Mouse (Mus musculus) thymus, postnatal 0 days (tissue): Measurements from ENCODE around the gene BC067074. TPM values are rescaled to one million over a fixed set of nuclear protein-coding genes. Genes with fewer than 3 reads are reported as not detected.

Experiments
- DNase-seq: peaks from one replicate; pipeline ENCODE4 v3.0.0-alpha.2; 2015; ENCODE audit warnings: low spot score
- polyA plus RNA-seq: library from polyadenylated mRNA; unstranded; fragments of >200 nt; fragmentation: Nextera tagmentation; extraction: Ambion mirVana; gene quantifications from 2 replicates; pipeline ENCODE4 v1.2.1, GENCODE M21; 2015

Gene BC067074
- polyA plus RNA-seq, 1 experiment from 2014 or later, result 0.83 TPM

- peak; percentile 77 for DNase-seq
Observed at GRCm38 (mm10) chr13:113321972-113322371, 29.0 kb downstream of the BC067074 start.

GRCm38 (mm10) chr13:113324241-113324640 is 31.3 kb downstream of the BC067074 start:
- no peak for DNase-seq

- DNase-seq, result no peak
Observed at GRCm38 (mm10) chr13:113325678-113326077, 32.7 kb downstream of the BC067074 start.

GRCm38 (mm10) chr13:113332256-113332655 is 39.3 kb downstream of the BC067074 start:
- no peak for DNase-seq

- no peak for DNase-seq
Observed at GRCm38 (mm10) chr13:113333374-113333773, 40.4 kb downstream of the BC067074 start.

- no peak for DNase-seq
Observed at GRCm38 (mm10) chr13:113333931-113334330, 41.0 kb downstream of the BC067074 start.

- DNase-seq, result no peak
Observed at GRCm38 (mm10) chr13:113334773-113335172, 41.8 kb downstream of the BC067074 start.

GRCm38 (mm10) chr13:113337223-113337858 is 44.4 kb downstream of the BC067074 start:
- DNase-seq, result peak; percentile 50

- DNase-seq, result no peak
Observed at GRCm38 (mm10) chr13:113340644-113341043, 47.7 kb downstream of the BC067074 start.

GRCm38 (mm10) chr13:113341161-113341560 is 48.2 kb downstream of the BC067074 start:
- no peak for DNase-seq

- DNase-seq, result no peak
Observed at GRCm38 (mm10) chr13:113342355-113342919, 49.5 kb downstream of the BC067074 start.

GRCm38 (mm10) chr13:113350743-113351430 is 57.9 kb downstream of the BC067074 start:
- DNase-seq, result no peak

- DNase-seq, result no peak
Observed at GRCm38 (mm10) chr13:113353546-113353945, 60.6 kb downstream of the BC067074 start.

GRCm38 (mm10) chr13:113353955-113354354 is 61.0 kb downstream of the BC067074 start:
- no peak for DNase-seq

GRCm38 (mm10) chr13:113355022-113355421 is 62.1 kb downstream of the BC067074 start:
- no peak for DNase-seq

- no peak for DNase-seq
Observed at GRCm38 (mm10) chr13:113357438-113358144, 64.6 kb downstream of the BC067074 start.

GRCm38 (mm10) chr13:113359676-113360075 is 66.7 kb downstream of the BC067074 start:
- DNase-seq, result no peak

- DNase-seq, result no peak
Observed at GRCm38 (mm10) chr13:113365976-113366375, 73.0 kb downstream of the BC067074 start.

- DNase-seq, result no peak
Observed at GRCm38 (mm10) chr13:113368931-113369579, 76.1 kb downstream of the BC067074 start.

GRCm38 (mm10) chr13:113369622-113370021 is 76.7 kb downstream of the BC067074 start:
- no peak for DNase-seq

- DNase-seq, result no peak
Observed at GRCm38 (mm10) chr13:113373291-113374083, 80.5 kb downstream of the BC067074 start.
